Mouse (Mus musculus): ENCODE data around the gene Psmc6.

Gene Psmc6

DNA sequence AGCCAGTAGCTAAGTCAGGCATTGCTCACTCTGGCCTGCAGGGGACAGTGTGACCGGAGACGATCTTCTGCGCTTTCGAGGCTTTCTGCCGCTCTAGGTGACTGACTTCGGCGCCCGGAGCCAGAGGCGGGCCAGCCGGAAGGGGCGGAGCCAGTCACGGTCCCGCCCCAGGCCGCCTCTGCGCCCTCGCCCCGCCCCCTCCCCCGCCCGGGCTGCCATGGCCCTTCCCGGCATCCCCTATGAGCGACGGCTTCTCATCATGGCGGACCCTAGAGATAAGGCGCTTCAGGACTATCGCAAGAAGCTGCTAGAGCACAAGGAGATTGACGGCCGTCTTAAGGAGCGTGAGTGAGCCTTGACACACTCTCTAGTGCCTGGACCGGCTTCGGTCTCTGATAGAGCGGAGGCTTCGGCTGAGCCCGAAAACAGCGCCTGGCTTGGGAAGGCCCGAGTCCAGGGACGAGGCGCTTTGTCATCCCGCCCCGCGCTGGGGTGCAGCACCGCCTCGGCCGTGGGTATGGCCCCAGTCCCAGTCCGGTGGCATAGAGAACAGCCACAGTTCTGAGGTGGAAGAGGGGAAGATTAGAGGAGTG lies at the start of gene Psmc6:
Gene Psmc6, plus strand, starts transcription at position 200 of the 593 bp plus-strand sequence.
- DNase-seq (ENCODE audit: low read depth) = peak; percentile 97

DNA sequence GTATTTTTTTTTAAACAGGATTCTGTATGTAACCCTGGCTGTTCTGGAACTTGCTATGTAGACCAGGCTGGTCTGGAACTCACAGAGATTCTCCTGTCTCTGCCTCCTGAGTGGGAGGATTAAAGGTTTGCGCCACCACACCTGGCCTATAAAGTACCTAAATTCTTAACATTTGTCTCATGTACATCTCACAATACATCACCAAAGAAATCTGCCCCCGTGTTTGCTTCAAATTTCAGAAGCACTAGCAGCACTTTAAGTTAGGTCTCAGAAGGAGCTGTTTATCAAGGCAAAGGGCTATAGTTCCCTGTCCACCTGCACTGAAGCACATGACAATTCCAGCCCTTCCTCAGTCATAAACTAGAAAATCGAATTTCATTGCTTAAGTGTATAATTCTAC lies 47.5 kb upstream of the Psmc6 start:
- no peak for DNase-seq (ENCODE audit: low read depth)

DNA sequence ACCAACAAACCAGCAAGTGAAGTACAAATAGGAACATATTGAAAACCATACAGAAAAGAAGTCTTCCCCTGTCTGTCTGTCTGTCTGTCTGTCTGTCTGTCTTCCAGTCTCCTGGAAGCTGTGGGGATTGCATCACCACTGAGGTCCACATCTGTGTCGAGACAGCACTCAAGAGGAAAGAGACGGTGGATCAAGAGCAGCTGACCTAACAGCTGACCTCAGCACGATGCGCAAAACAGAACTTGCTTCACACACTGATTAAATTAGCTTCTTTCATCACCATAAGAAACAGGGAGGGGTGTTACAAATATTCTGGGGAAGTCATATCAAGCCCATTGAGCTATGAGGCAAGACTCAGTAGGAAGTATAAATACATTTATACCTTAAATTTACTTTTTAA lies 38.0 kb upstream of the Psmc6 start:
- no peak for DNase-seq (ENCODE audit: low read depth)

DNA sequence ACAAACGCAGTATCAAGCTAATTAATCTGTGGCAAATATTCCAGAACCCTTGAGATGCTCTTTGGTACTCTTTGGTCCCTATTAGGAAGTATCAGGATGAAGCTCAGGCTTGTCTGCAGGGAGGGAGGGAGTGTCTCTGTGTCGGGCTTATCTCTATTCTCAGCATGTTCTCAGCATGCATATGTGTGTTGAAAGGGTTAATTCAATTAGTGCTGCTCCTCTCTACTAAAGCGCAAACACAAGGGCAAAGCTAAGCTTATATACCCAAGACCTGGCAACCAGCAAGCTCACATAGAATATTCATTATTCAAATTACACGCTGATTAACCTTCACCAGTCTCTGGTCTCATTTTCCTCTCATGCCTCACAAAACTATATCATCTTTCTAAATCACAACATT lies 25.6 kb upstream of the Psmc6 start:
- DNase-seq (ENCODE audit: low read depth) = no peak

DNA sequence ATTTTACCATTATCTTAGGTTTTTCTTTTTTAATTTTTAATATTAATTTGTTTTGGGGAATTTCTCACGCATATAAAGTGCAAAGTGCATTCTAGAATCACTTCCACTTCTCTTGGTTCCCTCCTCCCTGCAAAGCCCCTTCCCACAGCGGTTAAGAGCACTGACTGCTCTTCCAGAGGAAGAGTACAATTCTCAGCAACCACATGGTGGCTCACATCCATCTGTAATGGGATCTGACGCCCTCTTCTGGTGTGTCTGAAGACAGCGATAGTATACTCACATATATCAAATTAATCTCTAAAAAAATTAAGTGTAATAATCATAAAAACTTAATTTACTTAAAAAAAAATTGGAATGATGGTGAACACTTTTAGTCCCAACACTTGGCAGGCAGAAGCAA lies 25.2 kb upstream of the Psmc6 start:
- no peak for DNase-seq (ENCODE audit: low read depth)

DNA sequence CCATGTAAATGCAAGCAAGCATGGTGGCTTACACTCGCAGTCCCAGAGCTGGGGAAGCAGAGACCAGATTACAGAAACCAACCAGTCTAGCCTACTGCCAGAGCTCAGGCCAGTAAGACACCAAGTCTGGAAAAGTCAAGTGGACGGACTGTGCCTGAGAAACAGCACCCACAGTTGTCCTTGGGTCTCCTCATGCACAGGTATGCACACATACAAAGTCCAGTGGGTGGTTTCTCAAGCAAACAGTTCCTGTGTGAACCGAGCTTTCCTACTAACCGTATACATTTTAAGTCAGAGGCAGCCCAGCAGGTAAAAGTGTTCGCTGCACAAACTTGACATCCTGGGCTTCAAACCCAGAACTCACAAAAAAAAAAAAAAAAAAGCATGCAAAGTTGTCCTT lies 23.7 kb upstream of the Psmc6 start:
- no peak for DNase-seq (ENCODE audit: low read depth)

DNA sequence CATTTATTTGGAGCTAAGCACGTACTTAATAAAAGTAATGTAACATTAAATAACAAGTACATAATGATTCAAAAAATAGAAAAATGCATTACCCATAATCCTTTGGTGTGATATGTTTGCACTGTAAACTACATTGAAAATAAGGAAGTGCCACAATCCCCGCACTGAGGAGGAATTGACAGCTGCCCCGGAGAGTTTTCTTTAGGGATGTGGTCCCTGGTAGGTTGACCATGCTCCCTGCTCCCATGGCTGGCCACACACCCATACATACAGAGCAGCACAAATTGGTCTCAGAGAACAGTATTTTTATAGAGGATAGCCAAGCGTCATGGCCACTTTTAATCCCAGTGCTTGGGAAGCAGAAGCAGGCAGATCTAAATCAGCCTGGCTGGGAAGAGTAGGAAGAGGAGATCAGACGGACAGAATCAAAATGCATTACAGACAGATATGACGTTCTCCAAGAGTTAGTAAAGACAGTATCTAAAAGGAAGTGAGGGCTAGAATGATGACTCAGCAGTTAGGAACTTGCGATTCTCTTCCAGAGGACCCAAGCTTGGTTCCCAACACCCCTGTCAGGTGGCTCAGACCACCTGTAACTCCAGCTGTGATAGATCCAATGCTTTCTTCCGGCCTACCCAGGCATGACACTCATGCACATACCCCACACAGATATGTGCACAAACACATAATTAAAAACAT lies 21.8 kb upstream of the Psmc6 start:
- no peak for DNase-seq (ENCODE audit: low read depth)

DNA sequence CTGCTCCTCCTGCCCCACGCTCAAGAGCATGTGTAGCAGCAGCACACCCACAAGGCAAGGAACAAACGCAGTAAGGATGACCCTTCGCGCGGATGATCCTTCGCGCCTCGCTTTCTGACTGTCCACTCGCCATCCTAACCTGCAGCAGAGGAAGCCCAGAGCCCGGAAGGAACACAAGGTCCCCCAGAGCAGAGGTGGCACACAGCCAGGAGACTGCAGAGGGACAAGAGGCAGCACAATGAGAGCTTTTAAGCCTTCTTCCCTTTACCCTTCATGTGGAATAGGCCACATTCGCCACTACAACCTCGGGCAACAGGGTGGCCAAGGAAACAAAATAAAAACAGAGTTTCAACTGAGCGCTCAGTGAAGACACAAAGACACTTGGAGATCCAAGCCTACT lies 19.9 kb upstream of the Psmc6 start:
- no peak for DNase-seq (ENCODE audit: low read depth)

DNA sequence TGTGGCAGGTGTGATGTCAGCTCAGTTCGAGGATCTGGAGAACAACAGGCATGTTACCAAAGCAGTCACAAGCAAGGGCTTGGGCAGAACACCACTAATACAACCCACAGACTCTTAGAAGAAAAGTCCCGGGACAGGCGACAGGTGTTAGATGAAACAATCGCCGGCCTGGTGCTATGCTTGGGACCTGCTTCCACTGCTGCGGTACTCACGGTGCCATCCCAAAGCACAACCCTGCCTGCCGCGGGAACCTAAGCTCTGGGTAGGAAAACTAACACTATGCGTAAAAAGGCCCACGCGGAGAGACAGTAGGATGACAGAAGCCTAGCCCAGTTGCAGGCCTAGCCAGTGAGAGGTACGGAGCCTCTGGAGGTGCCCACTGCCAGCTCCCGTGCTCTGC lies 19.5 kb upstream of the Psmc6 start:
- DNase-seq (ENCODE audit: low read depth) = no peak

DNA sequence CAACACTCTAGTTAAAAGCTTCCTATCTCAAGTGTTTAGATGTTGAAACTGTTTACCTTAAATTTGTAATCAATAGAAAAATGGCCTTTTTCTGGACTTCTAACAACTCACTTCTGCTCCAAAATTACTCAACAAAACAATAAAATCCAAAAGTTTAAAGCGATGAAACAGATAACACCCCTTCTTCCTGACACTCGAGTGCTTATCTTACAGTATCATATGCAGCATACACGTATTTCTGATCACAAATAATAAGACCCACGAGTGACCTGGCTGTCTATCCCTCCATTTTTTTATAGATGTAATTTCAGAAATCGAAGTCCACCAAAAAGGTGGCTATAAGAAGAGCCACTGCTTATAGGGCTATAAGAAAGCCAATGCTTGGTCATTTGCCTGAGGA lies 12.7 kb upstream of the Psmc6 start:
- DNase-seq (ENCODE audit: low read depth) = no peak

DNA sequence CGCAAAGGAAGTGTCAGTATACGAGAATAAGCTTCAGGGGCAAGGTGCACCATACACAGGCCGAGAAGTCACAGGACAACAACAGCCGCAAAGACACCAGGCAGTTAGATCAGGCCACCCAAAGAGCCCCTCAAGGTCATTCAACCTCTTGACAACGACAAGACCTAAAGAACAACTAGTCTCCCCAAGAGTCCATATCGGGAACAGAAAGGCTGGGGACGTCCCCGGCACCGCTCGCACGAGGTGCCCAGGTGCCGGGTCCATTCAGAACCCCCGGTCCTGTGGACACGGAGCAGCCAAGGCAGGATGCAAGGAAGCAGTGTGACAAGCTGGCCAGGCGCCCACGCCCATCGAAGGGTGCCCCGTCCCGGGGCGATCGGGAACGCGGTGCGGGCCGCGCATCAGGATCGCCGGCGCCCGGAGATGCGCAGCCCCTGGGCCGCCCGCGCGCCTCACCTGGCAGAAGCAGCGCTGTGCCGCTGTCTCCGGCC lies 11.6 kb upstream of the Psmc6 start:
- peak; percentile 58 for DNase-seq (ENCODE audit: low read depth)

DNA sequence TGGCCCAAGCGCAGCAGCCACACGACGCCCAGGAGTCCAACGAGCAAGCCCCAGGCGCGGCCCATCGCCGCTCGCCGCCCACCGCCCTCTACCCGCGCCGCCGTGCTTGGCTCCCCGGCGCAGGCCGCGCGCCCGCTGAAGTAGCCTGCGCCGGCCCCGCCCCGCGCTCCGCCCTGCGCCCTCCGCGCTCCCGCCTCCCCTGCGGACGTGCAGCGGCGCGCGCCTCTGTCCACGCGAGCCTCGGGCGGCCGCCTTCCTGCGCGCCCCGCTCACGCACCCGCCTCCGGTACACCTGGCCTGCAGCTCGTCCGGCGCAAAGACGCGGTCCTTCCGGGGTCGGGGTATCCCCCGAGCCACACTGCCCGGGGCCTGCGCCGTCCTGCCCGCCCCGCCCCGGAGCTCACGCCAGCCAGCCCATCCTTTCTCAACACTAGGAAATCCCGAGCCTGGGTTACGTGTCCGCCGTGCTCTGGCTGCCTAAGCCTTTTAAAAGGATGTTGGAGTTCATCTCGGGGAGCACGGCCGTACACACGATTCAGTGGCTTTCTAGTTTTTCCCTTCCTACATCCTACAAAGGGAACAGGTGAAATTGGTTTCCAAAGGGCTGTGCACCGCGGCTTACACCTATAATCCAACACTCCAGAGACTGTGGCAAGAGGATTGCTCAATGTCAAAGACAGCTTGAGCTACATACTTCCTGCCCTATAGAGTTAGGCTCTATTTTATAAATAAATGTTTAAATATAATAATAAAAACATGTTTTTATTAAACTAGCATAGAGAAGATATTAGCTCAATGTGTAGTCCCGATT lies 11.0 kb upstream of the Psmc6 start, which contains the start of gene Ero1l:
Gene Ero1l, minus strand, starts transcription at position 346 of the 811 bp plus-strand sequence.
- peak; percentile 85 for DNase-seq (ENCODE audit: low read depth)

DNA sequence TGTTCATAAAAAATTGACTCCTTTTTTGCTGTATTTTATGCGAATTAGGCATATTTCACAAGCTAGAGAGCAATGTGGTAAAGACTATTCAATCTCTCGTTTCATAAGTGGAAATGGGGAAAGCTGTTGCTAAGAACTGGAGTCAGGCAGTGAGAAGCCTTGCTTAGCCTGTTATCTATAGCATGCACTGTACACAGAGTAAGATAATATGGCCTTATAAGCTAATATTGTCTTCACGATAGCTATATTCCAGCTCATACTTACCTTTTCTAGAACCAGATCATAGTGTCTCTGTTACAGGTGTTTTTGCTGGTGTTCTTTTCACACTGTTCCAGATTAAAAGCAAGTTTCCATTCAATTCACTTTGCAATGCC lies 10.4 kb upstream of the Psmc6 start:
- no peak for DNase-seq (ENCODE audit: low read depth)

DNA sequence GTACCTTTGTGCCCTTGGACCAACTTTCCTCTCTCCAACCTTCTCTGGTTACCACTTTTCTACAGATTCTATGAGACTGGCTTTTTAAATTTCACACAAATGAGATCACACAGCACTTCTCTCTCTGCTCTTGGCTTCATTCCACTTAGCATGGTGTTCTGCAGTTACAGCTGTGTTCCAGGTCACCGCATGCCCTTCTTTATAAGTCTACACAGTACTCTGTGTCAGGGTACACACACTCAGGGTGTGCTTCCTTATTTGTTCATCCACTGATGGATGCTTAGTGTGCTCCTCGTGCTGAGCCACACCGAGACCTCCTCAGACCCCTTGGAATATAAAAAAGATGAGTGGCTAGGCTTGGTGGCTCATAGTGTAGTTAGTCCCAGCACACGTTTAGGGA lies 9.5 kb upstream of the Psmc6 start:
- DNase-seq (ENCODE audit: low read depth) = no peak

DNA sequence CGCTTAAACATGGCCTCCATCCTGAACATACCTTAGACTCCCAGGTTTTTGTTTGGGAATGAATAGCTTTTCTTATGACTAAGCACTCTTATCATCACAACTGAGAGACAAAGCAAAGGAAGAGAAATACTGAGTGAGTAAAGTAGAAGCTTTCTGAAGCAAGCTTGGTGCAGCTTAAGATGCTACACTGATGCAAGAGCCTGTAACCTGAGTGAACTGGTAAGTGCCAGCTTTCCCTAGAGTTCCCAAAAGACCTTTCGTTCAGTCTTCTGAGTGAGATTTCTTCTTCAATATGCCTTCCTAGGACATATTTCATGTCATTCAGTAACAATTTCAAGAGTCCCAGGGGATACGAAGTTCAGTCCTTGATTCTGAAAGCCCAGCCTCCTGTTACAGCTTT lies 8.5 kb upstream of the Psmc6 start:
- no peak for DNase-seq (ENCODE audit: low read depth)

DNA sequence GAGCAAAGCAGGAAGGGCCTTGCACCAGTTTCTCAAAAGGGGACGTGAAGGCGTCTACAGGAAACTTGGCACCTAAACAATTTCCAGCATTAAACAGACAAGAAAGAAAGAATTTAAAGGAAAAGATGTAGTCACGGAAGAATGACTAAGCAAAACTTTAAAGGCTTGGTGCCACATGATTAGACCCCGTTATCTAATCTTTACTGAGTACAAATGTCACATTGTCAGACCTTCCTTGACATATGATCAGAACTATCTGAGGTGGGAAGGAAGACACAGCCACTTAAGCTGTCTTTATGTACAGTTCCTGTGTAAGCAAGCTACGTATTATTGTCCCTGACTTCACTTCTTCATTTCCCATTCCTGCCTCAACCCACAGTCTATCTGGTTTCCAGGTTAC lies 8.0 kb upstream of the Psmc6 start:
- DNase-seq (ENCODE audit: low read depth) = no peak

DNA sequence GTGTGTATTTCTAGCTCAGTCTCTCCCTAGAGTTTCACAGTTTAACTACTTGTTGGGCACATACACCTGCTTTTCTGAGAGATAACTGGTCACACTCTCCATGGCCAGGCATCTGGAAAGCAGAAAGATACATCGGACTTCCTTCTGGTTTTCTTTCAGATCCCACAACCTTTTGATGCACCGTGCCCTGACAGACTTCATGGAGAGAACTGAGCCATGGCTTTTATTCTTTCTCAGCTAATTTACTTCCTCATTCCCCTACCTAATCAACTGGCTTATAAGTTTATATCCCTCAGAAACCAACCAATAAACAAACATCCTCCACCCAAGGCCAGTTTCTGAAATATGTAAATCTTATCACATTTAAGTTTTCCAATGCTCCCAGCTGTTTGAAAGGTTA lies 7.1 kb upstream of the Psmc6 start:
- DNase-seq (ENCODE audit: low read depth) = no peak

DNA sequence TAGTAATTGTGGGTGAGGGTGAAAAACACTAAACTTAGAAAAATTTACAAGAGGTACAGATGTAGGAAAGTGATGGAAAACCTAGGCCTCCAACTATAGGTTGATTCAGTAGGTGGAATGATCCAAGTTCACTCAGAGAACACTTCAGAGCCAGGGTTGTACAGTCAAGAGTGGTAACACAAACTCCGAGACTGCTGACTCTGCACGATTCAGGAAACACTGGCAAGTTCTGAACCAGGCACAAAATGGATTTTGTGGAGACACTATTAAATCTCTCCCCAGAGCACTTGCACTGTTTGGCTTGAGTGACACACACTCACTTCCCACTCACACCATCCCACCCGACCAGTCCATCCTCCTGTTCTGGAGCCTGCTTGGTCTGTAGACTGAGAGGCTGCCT lies 6.3 kb upstream of the Psmc6 start:
- DNase-seq (ENCODE audit: low read depth) = no peak

DNA sequence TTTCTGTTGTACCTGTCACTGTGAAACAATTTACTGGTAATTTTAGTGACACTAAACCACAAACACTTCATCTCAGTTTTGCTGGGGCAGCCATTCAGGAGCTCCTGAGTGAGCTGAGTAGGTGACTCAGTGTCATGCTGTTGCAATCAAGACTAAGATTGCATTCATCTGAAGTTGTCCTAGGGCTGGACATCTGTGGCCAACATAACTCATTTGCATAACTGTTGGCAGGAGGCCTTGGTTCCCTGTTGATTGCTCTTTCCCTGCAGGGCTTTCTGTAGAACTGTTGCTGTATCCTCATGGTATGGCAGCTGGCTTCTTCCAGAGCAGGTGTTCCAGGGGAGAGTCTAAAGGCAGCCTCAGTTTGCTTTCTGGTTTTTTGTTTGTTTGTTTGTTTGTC lies 4.1 kb upstream of the Psmc6 start:
- no peak for DNase-seq (ENCODE audit: low read depth)

DNA sequence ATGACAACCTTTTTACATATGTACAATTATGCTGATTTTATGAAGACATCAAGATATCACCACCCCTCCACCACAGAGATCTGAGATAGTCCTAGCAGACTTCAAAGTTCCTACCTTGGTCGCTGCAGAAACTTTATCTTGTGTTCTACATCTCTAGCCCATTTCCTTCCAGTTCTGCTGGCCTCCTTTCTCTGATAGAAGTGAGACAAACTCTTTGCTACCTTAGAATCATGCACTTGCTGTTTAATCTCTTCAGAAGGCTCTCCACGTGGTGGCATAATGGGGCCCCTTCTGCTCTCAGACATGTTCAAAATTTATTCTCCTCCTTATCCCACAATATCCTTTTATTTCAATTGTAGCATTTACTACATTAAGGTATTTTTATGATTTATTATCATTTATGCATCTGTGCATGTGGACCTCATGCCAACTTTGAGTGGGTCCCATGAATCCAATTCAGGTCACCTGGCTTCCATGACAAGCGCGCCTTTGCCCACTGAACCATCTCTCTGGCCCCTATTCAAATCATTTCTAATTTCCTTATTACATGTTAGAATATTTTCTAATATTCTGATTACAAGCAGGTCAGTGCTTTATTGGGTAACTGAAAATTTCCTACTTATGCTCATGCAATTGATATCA lies 1.4 kb upstream of the Psmc6 start:
- peak; percentile 46 for DNase-seq (ENCODE audit: low read depth)

DNA sequence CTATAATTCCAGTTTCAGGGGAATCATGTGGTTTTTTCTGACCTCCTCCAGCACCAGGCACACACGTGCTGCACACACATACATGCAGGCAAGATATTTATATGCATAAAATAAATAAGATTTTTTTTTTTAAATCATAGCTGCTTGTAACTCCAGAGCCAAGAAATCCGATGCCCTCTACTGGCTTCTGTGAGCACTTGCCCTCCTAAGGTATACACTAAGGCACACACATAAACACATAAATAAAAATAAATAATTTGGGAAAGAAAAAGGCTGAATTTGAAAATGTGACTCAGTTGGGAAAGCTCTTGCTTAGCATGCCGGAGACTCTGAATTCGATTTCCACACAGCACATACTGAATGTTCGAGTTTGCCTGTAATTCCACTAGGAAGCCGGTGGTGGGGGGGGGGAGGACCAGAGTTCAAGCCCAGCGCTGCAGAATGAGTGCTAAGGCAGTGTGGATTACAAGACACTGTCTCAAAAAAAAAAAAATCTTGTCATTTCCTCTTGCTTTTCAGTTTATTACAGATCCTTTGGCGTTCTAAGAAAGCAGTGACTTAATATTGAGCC lies 485 bp upstream of the Psmc6 start:
- DNase-seq (ENCODE audit: low read depth) = no peak

All from naive thymus-derived CD4-positive, alpha-beta T cell, adult 2 months (primary cell).